Mouse (Mus musculus): ENCODE data around the gene Lmo1. TPM values are rescaled to one million over a fixed set of nuclear protein-coding genes. Genes with fewer than 3 reads are reported as not detected.
"Not testable (repeated sequence)": the region's sequence is repeated elsewhere in the genome, so short reads cannot be mapped to it uniquely, and the experiment has no call there.

The Lmo1 gene
- total RNA-seq, 2 experiments from 2014 or later = 25.2 to 26.8 TPM

DNA sequence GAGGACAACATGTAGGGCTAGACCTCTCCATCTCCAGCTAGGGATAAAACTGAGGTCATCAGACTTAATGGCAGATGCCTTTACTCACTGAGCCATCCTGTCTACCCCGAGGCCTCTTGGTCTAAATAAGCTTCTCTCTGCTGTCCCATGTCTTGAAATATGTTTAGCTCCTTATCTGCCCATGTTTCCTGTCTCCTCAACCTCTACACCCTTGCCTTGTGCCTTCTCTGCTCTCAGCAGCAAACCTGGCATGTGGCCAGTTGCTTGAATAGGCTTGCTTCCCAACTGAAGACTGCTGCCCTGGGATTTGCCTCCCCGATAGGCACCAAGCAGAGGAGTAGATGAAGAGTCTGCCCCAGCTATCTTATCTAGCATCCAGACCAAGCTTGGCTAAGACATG lies 43.4 kb downstream of the Lmo1 start:
- intact Hi-C loops (cut with DNase I) = no loop called here
- DNase-seq (ENCODE audit: extremely low spot score in 1 of 2, low spot score in 2 of 2) = peak in 1 of 2 experiments; percentile 32

DNA sequence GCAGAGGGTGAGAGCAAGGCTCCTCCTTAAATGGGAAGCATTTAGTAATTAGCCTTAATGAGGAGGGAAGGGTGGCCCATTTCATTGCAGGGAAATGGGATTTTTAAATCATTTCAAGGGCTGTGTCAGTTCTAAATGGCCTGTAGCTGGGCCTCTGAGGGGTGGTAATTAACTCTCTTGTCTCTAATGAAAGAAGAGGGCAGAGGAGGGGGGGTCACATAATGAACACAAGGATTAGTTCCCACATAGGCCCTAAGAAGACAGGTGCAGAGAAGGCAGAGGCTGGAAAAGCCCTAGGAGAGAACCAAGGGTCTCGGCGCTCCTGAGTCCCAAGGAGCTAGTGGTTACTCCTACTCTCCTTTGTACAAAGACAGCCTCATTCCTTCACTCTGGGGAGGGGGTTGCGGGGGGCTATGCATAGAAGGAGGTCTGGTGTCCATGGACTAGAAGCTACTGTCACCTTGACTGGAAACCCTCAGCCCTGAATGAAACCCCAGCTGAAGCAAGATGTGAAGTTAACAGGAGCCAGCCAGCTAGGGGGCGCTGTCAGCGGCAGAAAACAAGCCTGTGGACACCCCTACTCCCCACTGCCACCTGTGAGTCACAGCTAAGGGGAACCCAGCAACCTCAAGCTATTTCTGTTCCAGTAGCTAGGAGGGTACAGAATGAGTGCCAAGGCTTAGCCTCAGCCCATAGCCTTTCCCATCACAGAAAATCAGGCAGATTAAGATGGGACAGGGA lies 44.9 kb downstream of the Lmo1 start:
- intact Hi-C loops (cut with DNase I) = no loop called here
- DNase-seq (ENCODE audit: extremely low spot score in 1 of 2, low spot score in 2 of 2) = peak in 1 of 2 experiments; percentile 26

DNA sequence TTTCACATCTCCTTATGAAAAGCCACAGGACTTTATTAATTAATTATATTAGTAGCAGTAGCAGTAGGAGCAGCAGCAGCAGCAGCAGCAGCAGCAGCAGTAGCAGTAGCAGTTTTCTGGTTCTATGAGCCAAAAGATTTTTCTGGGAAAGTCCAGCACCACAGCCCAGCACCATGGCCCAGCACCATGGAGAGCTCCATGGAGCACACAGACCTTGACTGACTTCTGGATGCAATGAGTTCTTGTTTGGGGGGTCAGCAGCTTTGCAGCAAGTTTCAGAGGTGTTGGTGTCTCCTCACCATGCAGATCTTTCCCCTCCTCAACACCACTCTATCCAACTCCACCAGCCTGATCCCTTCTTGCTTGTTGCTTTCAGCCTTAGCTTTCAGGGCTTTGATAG lies 45.6 kb downstream of the Lmo1 start:
- peak in 1 of 2 experiments; percentile 23 for DNase-seq (ENCODE audit: extremely low spot score in 1 of 2, low spot score in 2 of 2)
- intact Hi-C loops (cut with DNase I) = no loop called here

DNA sequence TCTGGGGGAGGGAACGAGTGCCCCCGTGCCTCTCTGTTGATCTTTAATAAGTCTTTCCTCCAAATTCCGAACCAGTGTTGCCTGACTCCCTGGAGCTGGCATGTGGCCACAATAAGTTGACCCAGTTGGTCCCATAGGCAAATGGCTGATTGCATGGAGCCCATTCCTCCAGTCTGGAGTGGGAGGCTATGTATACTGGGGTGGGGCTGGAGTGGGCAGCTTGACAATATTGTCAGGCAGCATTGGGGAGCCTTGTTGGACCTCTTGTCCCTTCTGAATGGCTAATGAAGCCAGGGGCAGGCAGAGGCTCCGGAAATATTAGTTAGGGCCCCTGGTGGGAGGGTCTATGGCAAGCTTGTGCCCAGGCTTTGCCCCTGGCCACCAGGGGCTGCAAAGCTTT lies 59.1 kb downstream of the Lmo1 start:
- no peak for DNase-seq (ENCODE audit: extremely low spot score in 1 of 2, low spot score in 2 of 2)
- intact Hi-C loops (cut with DNase I) = no loop called here

DNA sequence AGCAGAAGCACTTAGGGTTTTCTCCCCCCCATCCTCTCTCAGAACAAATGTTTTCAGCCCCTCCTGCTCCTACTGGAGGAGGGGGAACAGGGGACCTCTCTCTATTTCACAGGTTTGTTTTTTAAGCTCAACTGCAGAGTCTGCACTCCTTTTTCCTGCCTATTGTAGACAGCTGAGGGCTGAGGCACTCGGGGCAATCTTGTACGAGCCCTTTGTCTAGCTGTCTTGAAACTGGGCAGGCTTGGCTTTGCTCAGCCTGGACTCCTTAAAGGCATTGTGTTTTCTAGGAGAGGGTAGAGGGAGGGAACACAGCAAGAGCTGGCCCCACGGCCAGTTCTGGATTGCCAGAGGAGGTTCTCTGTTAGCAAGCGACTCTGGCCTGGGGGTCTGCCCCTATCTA lies 59.5 kb downstream of the Lmo1 start:
- intact Hi-C loops (cut with DNase I); DNase-seq (ENCODE audit: extremely low spot score in 1 of 2, low spot score in 2 of 2): not testable (repeated sequence)

DNA sequence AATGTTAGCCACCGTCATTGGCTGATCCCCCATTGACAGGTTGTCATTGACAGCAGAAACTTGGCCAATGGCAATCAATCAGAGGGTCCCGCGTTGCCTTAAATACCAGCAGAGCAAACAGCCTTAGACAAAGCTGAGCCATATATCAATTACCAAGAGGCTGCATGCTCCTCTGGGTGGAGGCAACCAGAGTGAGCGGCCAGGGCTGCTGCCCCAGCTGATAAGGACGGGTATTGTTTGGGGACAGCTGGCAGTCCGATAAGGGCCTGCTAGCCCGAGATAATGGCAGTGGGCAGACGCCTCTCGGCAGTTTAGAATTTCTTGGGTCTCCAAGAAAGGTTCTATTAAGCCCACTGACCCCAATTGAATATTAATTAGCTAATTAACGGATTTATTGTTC lies 60.1 kb downstream of the Lmo1 start:
- intact Hi-C loops (cut with DNase I) = no loop called here
- no peak for DNase-seq (ENCODE audit: extremely low spot score in 1 of 2, low spot score in 2 of 2)

DNA sequence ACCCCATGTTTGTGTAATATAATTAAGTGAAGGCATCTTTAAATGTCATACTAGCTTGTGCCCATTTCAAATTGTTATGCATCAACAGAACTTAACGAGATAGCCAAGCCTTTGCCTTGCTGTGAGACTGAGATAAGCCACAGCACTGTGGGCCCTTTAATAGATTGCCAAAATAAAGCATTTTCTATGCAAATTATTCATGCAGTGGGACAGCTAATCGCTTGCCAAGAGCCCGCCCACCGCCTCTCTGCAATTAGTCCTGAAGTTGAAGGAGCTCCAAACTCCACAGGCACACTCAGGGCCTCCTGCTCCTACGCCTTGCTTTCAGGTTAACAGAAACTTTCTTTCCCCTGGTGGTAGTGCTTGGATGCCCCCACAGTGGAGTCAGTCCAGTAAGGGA lies 64.0 kb downstream of the Lmo1 start:
- intact Hi-C loops (cut with DNase I) = no loop called here
- peak in 1 of 2 experiments; percentile 44 for DNase-seq (ENCODE audit: extremely low spot score in 1 of 2, low spot score in 2 of 2)

DNA sequence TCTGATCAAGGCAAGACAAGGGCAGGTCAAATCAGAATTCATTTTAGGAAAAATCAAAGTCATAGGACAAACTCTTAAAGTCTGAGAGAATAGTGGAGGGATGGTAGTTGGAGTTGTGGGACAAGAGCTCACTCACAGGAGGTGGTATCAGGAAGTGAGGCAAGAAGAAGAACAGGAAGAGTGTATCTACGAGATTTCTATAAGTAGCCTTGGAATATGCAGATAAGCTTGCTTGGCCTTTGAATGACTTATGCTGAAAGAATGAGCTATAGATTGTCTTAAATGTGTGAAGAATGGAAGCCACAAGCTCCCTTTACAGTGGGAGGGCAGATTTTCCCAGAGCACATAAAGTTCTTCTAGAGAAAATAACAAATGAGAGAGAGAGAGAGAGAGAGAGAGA lies 70.1 kb downstream of the Lmo1 start:
- DNase-seq (ENCODE audit: extremely low spot score in 1 of 2, low spot score in 2 of 2) = no peak
- intact Hi-C loops (cut with DNase I) = no loop called here

DNA sequence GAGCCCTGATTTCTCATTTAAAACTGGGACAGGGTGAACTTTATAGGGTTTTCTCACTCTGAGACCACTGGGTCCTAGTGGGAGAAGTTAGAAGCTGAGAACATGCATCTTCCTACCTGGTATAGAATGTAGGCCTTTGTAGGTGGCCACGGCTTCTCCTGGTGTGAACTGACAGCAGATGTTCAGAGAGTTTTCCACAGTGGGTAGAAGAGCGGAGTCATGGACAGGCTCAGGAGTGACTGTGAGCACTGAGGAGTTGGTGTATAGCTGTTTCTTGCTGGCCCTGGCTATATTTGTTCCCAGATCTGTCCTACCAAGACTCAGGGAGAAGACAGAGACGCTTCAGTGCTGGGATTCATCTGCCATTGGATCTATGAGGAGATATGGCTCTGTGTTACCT lies 73.8 kb downstream of the Lmo1 start:
- DNase-seq (ENCODE audit: extremely low spot score in 1 of 2, low spot score in 2 of 2) = no peak
- intact Hi-C loops (cut with DNase I) = no loop called here

DNA sequence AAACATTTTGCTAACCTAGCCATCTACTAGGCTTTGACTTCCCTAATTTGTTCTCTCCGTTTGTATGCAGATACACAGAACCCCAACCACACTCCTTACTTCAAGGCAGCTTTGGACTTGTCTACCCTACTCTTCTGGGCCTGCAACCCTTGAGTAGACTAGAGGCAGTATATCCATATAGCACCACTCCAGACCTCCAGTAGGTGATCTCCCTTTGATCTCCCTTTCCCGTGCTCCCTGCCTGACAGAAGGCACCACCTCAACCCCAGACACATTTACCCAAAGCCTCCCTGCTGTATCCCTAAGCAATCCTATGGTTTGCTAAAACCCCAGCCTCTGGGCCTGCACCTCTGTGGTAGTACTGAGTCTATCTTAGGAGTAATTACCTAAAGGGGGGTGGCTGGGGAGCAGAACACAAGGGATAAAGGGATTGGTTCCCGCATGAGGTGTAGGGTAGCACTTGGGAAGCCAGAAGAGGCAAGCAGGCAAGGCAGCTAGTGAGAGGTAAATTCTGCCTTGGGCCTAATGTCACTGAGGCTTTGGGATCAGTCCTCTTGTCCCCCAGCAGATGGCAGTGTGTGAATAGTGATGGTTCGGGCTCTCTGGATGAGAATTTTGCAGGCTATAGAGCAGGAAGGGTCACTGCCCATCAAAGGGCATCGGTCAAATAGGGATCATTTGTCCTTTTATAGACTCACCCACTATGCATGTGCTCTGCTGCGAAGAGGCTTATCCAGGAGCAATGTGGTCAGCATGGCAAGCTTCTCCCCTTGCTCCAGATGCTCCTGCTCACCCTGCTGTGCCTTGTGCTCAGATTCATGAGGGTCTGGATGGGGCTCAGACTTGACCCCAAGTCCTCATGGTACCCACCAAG lies 76.6 kb downstream of the Lmo1 start:
- intact Hi-C loops (cut with DNase I) = loop anchor here (5.0 kb wide), 2 partner anchors 74 to 329 kb away; no protein-coding TSS in a partner anchor
- peak; percentile 35 to 40 for DNase-seq (ENCODE audit: extremely low spot score in 1 of 2, low spot score in 2 of 2)

DNA sequence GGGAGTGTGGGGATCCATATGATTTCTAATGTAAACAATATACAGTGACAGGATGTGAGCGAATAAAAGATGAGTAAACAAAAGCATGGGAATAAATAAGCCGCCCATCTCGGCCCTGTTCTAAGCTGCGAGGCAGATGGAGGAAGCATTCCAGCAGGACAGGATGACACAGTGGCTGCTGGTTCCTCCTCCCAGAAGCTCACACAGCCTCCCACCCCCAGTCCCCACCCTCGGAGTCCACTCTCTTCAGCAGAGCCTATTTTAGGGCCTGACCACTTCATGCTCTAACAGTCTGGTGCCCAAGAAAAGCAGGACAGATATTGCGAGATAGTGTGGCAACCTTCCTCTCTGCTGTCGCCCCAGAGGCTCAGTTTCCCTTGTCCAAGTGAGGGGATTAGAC lies 77.8 kb downstream of the Lmo1 start:
- intact Hi-C loops (cut with DNase I) = loop anchor here (5.0 kb wide), 2 partner anchors 75 to 330 kb away; no protein-coding TSS in a partner anchor
- DNase-seq (ENCODE audit: extremely low spot score in 1 of 2, low spot score in 2 of 2) = no peak

DNA sequence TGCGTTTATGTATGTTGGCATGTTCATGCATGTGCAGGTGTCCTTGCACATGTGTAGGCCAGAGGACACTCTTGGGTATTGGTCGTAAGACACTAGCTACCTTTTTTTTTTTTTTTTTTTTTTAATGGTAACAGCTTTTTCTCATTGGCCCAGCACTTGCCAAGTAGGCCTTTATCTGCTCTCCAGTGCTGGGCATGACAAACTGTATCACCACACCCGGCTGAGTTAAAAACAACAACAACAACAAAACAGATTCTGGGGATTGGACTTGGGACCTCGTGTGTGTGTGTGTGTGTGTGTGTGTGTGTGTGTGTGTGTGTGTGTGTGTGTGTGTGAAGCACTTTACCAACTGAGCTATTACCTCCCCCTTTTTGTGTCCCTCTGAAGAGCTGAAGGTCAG lies 78.4 kb downstream of the Lmo1 start:
- intact Hi-C loops (cut with DNase I) = loop anchor here (5.0 kb wide), 2 partner anchors 76 to 331 kb away; no protein-coding TSS in a partner anchor

DNA sequence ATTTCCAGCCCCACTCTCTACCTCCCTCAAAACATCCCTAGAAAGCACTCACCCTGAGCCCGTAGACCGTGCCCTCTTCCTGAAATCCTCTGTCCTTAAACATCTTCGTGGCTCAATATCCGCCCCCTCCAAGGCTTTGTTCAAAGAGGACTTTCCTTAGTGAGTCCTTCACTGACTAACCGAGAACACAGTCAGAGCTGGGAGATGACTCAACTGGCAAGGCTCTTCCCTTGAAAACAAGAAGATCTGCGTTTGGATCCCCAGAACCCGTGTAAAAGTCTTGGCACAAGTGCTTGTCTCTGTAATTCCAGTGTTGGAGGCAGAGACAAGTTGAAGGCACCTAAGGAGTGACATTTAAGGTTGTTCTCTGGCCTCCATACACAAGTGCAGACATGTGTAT lies 80.7 kb downstream of the Lmo1 start:
- no peak for DNase-seq (ENCODE audit: extremely low spot score in 1 of 2, low spot score in 2 of 2)
- intact Hi-C loops (cut with DNase I) = no loop called here

More for the DNA sequence above, 78.4 kb downstream of the Lmo1 start:
- DNase-seq (ENCODE audit: extremely low spot score in 1 of 2, low spot score in 2 of 2) = no peak

DNA sequence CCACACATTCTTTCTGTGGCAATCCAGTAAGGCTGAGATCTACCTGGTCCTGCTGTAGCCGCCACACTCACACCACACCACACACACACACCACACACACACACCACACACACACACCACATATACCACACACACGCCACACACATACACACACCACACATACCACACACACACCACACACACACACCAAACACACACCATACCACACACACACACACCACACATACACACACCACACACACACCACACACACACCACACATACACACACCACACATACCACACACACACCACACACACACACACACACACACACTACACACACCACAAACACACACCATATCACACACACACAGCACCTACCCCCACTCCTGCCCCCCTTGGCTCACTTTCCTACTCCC lies 83.7 kb downstream of the Lmo1 start:
- intact Hi-C loops (cut with DNase I); DNase-seq (ENCODE audit: extremely low spot score in 1 of 2, low spot score in 2 of 2): not testable (repeated sequence)

Other genes starting within 250 kb of the Lmo1 start
- under 1 TPM; 0.45 to 0.49 TPM for gene Nlrp10, start 245.0 kb downstream of the Lmo1 start, total RNA-seq (2021)
- gene Eif3f, start 240.8 kb downstream of the Lmo1 start, total RNA-seq (2021) = 100 to 1,000 TPM; 116 to 122 TPM
- gene Tub, start 224.9 kb downstream of the Lmo1 start, total RNA-seq (2021) = 100 to 1,000 TPM; 161 to 169 TPM
- gene Ric3, start 91.9 kb downstream of the Lmo1 start, total RNA-seq (2021) = 10 to 100 TPM; 50.0 to 53.7 TPM

Measured in left cerebral cortex, postnatal 10 days (tissue).